In genomic region chr3:39559460-39560041, GRCm38 (mm10) we compare ENCODE assay signal across 17 mouse cellular contexts.
"Had no signal": no experiment of that assay in that cellular context is flagged by ENCODE, and none has a peak within 500 bp of the region (broad histone marks: within the 10 kb centered on the region; RNA-seq: fewer than 3 reads in every experiment).

No protein-coding gene starts in this region.

- H3K27me3 ChIP-seq: liver, embryonic 12.5 days; midbrain, embryonic 12.5 days; neural tube, embryonic 13.5 days; neural tube, embryonic 15.5 days had no signal

- ATAC-seq: liver, embryonic 12.5 days; midbrain, embryonic 16.5 days had no signal

- H3K4me2 ChIP-seq: liver, embryonic 12.5 days; midbrain, embryonic 12.5 days; neural tube, embryonic 13.5 days; neural tube, embryonic 15.5 days had no signal

- H3K27ac ChIP-seq: liver, embryonic 12.5 days; liver, embryonic 14.5 days; midbrain, embryonic 10.5 days; midbrain, embryonic 12.5 days; neural tube, embryonic 13.5 days; neural tube, embryonic 15.5 days had no signal

- DNase-seq: midbrain, embryonic 14.5 days; retina, postnatal 1 day; right cerebral cortex, adult 18-20 months; right cerebral cortex, postnatal 25 days; right cerebral cortex, postnatal 4 days; spleen, adult 18-20 months; thymus, adult 18-20 months; thymus, postnatal 14 days; thymus, postnatal 36 days had no signal

- H3K4me3 ChIP-seq: liver, embryonic 12.5 days; midbrain, embryonic 10.5 days; midbrain, embryonic 12.5 days; myocyte; neural tube, embryonic 13.5 days; neural tube, embryonic 15.5 days had no signal

- H3K4me1 ChIP-seq: liver, embryonic 12.5 days; midbrain, embryonic 10.5 days; midbrain, embryonic 12.5 days; neural tube, embryonic 13.5 days; neural tube, embryonic 15.5 days had no signal

- H3K36me3 ChIP-seq: liver, embryonic 12.5 days; midbrain, embryonic 10.5 days; midbrain, embryonic 12.5 days; neural tube, embryonic 13.5 days; neural tube, embryonic 15.5 days had no signal

- H3K9me3 ChIP-seq: liver, embryonic 12.5 days; midbrain, embryonic 10.5 days; midbrain, embryonic 12.5 days; neural tube, embryonic 13.5 days; neural tube, embryonic 15.5 days had no signal

- H3K9ac ChIP-seq: liver, embryonic 12.5 days; liver, embryonic 14.5 days; midbrain, embryonic 12.5 days; neural tube, embryonic 13.5 days; neural tube, embryonic 15.5 days had no signal
